Mouse (Mus musculus) neural tube, embryonic 15.5 days (tissue): Measurements from ENCODE around the gene Cracr2b. TPM values are rescaled to one million over a fixed set of nuclear protein-coding genes. Genes with fewer than 3 reads are reported as not detected.

Experiments
- ATAC-seq: fragments of 200-750 bp; cut with Nextera tagmentation; 2 replicates; pipeline ENCODE4 v1.8.0; 2017; ENCODE audit warnings: mild to moderate bottlenecking, moderate TSS enrichment, moderate library complexity; ENCODE audit not compliant: low FRiP score
- H3K27ac ChIP-seq: fragments of 300-500 bp; sonication (generic); replicated peaks from 2 replicates; pipeline ENCODE4 v1.5.1; 2015; ENCODE audit warnings: mild to moderate bottlenecking, inconsistent platforms
- H3K27me3 ChIP-seq: fragments of 300-500 bp; sonication (generic); replicated peaks from 2 replicates; pipeline ENCODE4 v1.6.1; 2015; ENCODE audit warnings: inconsistent platforms
- H3K36me3 ChIP-seq: fragments of 300-500 bp; sonication (generic); 2 replicates; pipeline ENCODE4 v1.6.1; 2015; ENCODE audit warnings: inconsistent platforms
- H3K4me1 ChIP-seq: fragments of 300-500 bp; sonication (generic); 2 replicates; pipeline ENCODE4 v1.6.1; 2015; ENCODE audit warnings: inconsistent platforms
- H3K4me2 ChIP-seq: fragments of 300-500 bp; sonication (generic); 2 replicates; pipeline ENCODE4 v1.6.1; 2015; ENCODE audit warnings: inconsistent platforms, mild to moderate bottlenecking, moderate library complexity
- H3K4me3 ChIP-seq: fragments of 300-500 bp; sonication (generic); replicated peaks from 2 replicates; pipeline ENCODE4 v1.5.1; 2015; ENCODE audit warnings: mild to moderate bottlenecking, inconsistent platforms
- H3K9ac ChIP-seq: fragments of 300-500 bp; sonication (generic); replicated peaks from 2 replicates; pipeline ENCODE4 v1.6.1; 2015; ENCODE audit warnings: mild to moderate bottlenecking, inconsistent platforms
- H3K9me3 ChIP-seq: fragments of 300-500 bp; sonication (generic); replicated peaks from 2 replicates; pipeline ENCODE4 v1.6.1; 2016; ENCODE audit warnings: inconsistent platforms
- WGBS: fragments of 180-500 bp; shearing (Covaris S2); methylation state at CpG from one replicate; pipeline ENCODE4 v1.1.7; 2015; ENCODE audit warnings: mixed read lengths; 5-methylcytosine and 5-hydroxymethylcytosine counted together
- polyA plus RNA-seq: library from polyadenylated mRNA; unstranded; fragments of >200 nt; fragmentation: Nextera tagmentation; extraction: Ambion mirVana; gene quantifications from 2 replicates; pipeline ENCODE4 v1.2.1, GENCODE M21; 2015

Gene Cracr2b
- polyA plus RNA-seq, 1 experiment from 2014 or later: 7.1 TPM

DNA sequence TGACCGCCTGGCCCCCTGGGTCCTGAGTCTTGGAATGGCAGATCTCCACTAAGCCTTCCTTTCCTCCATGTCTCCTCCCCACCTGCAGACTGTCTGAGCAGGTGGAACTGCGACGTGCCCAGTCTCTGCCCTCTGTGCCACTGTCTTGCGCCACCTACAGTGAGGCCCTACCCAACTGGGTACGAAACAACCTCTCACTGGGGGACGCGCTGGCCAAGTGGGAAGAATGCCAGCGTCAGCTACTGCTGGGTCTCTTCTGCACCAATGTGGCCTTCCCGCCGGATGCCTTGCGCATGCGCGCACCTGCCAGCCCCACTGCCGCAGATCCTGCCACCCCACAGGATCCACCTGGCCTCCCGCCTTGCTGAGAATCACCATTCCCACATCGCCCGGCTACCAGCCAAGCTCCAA, 1.6 kb upstream of the Cracr2b start:
- 89% methylated on average over 17 of the region's 17 CpGs for WGBS
- Histone ChIP-seq H3K4me3 (no peak overlapping the region), H3K9ac (no peak overlapping the region), H3K27ac (no peak overlapping the region), H3K4me1 (peaks cover 34% of the 10 kb centered on the region), H3K27me3 (peaks cover 53% of the 10 kb centered on the region), H3K9me3 (no peaks in the 10 kb centered on the region), H3K36me3 (peaks cover 14% of the 10 kb centered on the region), H3K4me2 (no peak overlapping the region)
- no peak for ATAC-seq

- Histone ChIP-seq H3K9ac (no peak overlapping the region), H3K4me1 (peaks cover 35% of the 10 kb centered on the region), H3K27ac (no peak overlapping the region), H3K4me2 (no peak overlapping the region), H3K27me3 (peaks cover 60% of the 10 kb centered on the region), H3K36me3 (peaks cover 14% of the 10 kb centered on the region), H3K9me3 (no peaks in the 10 kb centered on the region), H3K4me3 (no peak overlapping the region)
- WGBS: 85% methylated on average over 5 of the region's 5 CpGs
- ATAC-seq: no peak
Observed at GRCm38 (mm10) chr7:141460001-141460390, 898 bp upstream of the Cracr2b start.

- WGBS: 2% methylated on average over 57 of the region's 59 CpGs
- H3K27ac ChIP-seq: no peak overlapping the region
- H3K4me3 ChIP-seq: peak overlapping the region; percentile 35
- peaks cover 76% of the 10 kb centered on the region for H3K27me3 ChIP-seq
- no peaks in the 10 kb centered on the region for H3K9me3 ChIP-seq
- H3K4me1 ChIP-seq: peaks cover 29% of the 10 kb centered on the region
- peaks cover 14% of the 10 kb centered on the region for H3K36me3 ChIP-seq
- ATAC-seq: no peak
- peak overlapping the region; percentile 41 for H3K9ac ChIP-seq
- H3K4me2 ChIP-seq: peak overlapping the region; percentile 72
Observed at GRCm38 (mm10) chr7:141461521-141462332, 833 bp downstream of the Cracr2b start.

DNA sequence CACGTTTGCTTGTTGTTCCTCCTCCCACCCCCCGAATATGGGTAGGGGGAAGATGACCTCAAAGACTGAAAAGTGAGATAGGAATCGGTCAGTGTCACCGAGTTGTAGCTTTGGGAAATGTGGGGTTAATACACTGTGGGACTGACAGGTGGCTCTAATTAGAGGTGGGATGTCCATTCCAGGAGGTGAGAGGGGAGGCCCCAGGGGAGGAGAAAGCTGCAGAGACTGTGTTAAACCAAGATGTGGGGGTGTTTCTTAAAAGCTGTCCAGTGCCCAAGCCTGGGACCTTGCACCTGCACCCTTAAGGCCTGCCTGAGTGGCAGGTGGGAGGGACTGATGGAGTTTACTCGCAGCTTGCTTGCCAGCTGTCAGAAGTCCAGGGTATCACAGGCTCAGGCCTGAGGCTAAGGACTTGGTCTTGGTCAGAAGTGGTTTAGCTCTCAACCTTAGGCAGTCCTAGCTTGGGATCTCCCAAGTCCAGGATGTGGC, 1.5 kb downstream of the Cracr2b start:
- peaks cover 78% of the 10 kb centered on the region for H3K27me3 ChIP-seq
- ATAC-seq: no peak
- no peaks in the 10 kb centered on the region for H3K9me3 ChIP-seq
- peaks cover 14% of the 10 kb centered on the region for H3K36me3 ChIP-seq
- H3K27ac ChIP-seq: no peak overlapping the region
- H3K4me3 ChIP-seq: peak overlapping the region; percentile 35; the same call in 1 of the 2 replicates
- H3K9ac ChIP-seq: no peak overlapping the region
- WGBS: 17% methylated on average over 5 of the region's 5 CpGs
- peaks cover 32% of the 10 kb centered on the region for H3K4me1 ChIP-seq
- H3K4me2 ChIP-seq: peak overlapping the region; percentile 72

GRCm38 (mm10) chr7:141463824-141464602, 3.1 kb downstream of the Cracr2b start:
- Histone ChIP-seq H3K9ac (no peak overlapping the region), H3K27me3 (peaks cover 78% of the 10 kb centered on the region), H3K4me3 (peak overlapping the region; percentile 16), H3K4me1 (peaks cover 46% of the 10 kb centered on the region), H3K27ac (no peak overlapping the region), H3K9me3 (no peaks in the 10 kb centered on the region), H3K36me3 (peaks cover 10% of the 10 kb centered on the region), H3K4me2 (peak overlapping the region; percentile 46)
- WGBS: 27% methylated on average over 12 of the region's 12 CpGs
- ATAC-seq: no peak

DNA sequence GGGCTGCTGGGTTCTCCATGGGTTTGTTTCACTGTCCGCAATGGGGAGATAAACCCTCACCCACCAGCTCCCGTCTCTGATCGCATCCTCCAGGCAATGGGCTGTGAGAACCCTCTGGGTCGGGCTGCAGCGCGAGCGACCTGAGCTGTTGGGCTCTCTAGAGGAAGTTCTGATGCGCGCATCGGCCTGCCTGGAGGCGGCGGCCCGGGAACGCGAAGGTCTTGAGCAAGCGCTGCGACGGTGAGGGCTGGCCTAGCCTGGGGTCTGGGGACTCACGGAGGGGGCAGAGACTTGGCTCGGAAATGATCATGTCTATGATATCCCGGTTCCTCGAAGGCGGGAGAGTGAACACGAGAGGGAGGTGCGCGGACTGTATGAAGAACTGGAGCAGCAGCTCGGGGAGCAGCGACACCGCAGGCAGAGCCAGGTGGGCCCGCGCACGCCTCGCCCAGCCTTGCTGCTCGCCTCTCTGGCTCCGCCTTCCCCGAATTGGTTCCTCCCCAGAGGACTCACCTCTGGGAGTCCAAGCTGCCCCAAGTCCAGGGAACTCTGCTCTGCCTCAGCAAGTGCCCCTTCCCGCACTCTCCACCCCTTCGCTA, 3.8 kb downstream of the Cracr2b start:
- no peak for ATAC-seq
- Histone ChIP-seq H3K4me3 (peak overlapping the region; percentile 16), H3K27me3 (peaks cover 71% of the 10 kb centered on the region), H3K27ac (no peak overlapping the region), H3K4me2 (peak overlapping the region; percentile 46), H3K36me3 (peaks cover 5% of the 10 kb centered on the region), H3K9me3 (no peaks in the 10 kb centered on the region), H3K4me1 (peaks cover 51% of the 10 kb centered on the region), H3K9ac (no peak overlapping the region)
- 5% methylated on average over 38 of the region's 38 CpGs for WGBS

GRCm38 (mm10) chr7:141465388-141466044, 4.6 kb downstream of the Cracr2b start:
- peaks cover 63% of the 10 kb centered on the region for H3K27me3 ChIP-seq
- H3K9me3 ChIP-seq: no peaks in the 10 kb centered on the region
- no peak overlapping the region for H3K9ac ChIP-seq
- peaks cover 9% of the 10 kb centered on the region; the same call in 1 of the 2 replicates for H3K36me3 ChIP-seq
- 52% methylated on average over 7 of the region's 10 CpGs for WGBS
- H3K27ac ChIP-seq: no peak overlapping the region
- H3K4me3 ChIP-seq: peak overlapping the region; percentile 16; the same call in 1 of the 2 replicates
- peaks cover 59% of the 10 kb centered on the region for H3K4me1 ChIP-seq
- no peak for ATAC-seq
- H3K4me2 ChIP-seq: peak overlapping the region; percentile 46; the same call in 1 of the 2 replicates

DNA sequence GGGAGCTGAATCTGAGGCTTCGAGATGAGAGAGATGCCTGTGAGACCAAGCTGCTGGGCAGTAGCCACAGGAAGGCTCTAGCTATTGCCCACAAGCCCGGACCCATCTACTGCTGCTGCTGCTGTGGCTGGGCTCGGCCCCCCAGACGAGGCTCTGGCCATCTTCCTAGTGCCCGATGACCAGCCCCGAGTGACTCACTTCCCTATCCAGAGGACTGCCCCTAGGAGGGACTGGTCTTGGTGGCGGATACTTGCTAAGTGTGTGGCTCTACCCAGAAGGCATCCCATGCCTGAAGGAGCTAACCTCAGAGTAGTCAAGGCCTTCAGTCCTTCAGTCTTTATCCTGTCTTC, 5.1 kb downstream of the Cracr2b start:
- Histone ChIP-seq H3K36me3 (peaks cover 13% of the 10 kb centered on the region), H3K27ac (no peak overlapping the region), H3K9me3 (no peaks in the 10 kb centered on the region), H3K27me3 (peaks cover 58% of the 10 kb centered on the region), H3K9ac (no peak overlapping the region), H3K4me3 (no peak overlapping the region), H3K4me2 (no peak overlapping the region), H3K4me1 (peaks cover 61% of the 10 kb centered on the region)
- no peak for ATAC-seq
- WGBS: 80% methylated on average over 7 of the region's 7 CpGs

GRCm38 (mm10) chr7:141466607-141467148, 5.8 kb downstream of the Cracr2b start:
- Histone ChIP-seq H3K27ac (peak overlapping the region; percentile 78), H3K4me2 (peak overlapping the region; percentile 66), H3K9ac (peak overlapping the region; percentile 63; the same call in 1 of the 2 replicates), H3K4me3 (peak overlapping the region; percentile 56), H3K4me1 (peaks cover 58% of the 10 kb centered on the region), H3K9me3 (no peaks in the 10 kb centered on the region), H3K27me3 (peaks cover 51% of the 10 kb centered on the region), H3K36me3 (peaks cover 19% of the 10 kb centered on the region)
- ATAC-seq: no peak
- WGBS: 61% methylated on average over 10 of the region's 10 CpGs

GRCm38 (mm10) chr7:141467230-141468030, 6.5 kb downstream of the Cracr2b start, which contains the start of gene Cd151:
TSS of gene Cd151 (plus strand) at chr7:141467392.
- Histone ChIP-seq H3K36me3 (peaks cover 24% of the 10 kb centered on the region), H3K4me3 (peak within 1 kb of the TSS; percentile 56), H3K27me3 (peaks cover 44% of the 10 kb centered on the region), H3K27ac (peak within 1 kb of the TSS; percentile 78), H3K9ac (peak within 1 kb of the TSS; percentile 63), H3K4me2 (peak within 1 kb of the TSS; percentile 66), H3K9me3 (no peaks in the 10 kb centered on the region), H3K4me1 (peaks cover 52% of the 10 kb centered on the region)
- under 1% methylated on average over 52 of the region's 52 CpGs for WGBS
- peak; percentile 51 for ATAC-seq
